Mouse (Mus musculus) C2C12 (cell line): ENCODE data around the gene Phrf1.

Experiments used
- CTCF ChIP-seq: IDR thresholded peaks from one replicate; pipeline ENCODE4 v1.5.1; 2011; ENCODE audit not compliant: control insufficient read depth, insufficient read depth, insufficient read length
- MAX ChIP-seq: IDR thresholded peaks from one replicate; pipeline ENCODE4 v1.6.1; 2011; ENCODE audit warnings: mild to moderate bottlenecking, control low read depth

DNA sequence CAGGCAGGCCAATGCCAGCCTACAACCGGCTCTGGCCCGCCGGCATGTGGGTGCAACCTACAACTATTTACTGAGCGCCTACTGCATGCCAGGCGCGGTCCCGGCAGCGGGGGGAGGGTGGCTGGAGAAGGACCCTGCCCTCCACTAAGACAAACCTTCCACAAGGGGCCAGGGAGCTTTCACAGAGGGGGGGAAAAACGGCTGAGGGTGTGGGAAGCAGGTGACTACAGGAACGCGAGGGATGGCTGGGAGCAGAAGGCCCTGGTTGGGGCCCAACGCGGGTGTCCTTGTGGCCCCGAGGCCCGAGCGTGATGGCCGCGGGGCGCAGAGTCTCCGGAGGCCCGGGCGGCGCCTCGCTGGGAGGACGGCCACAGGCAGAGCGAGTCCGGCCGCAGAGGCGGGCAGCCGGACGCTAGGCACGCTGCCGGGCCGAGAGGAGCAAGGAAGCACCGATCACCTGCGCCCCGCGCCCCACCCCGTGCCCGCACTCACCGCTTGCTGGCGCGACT is 35.2 kb upstream of the Phrf1 start:
- TF ChIP-seq CTCF: no peak
- no peak for TF ChIP-seq MAX
